Mouse (Mus musculus): ENCODE data around the gene Ttc26. TPM values are rescaled to one million over a fixed set of nuclear protein-coding genes. Genes with fewer than 3 reads are reported as not detected.
A peak's percentile ranks its signal among the peaks of the same experiment; 100 is the strongest.
"Not testable (repeated sequence)": the region's sequence is repeated elsewhere in the genome, so short reads cannot be mapped to it uniquely, and the experiment has no call there.

Ttc26 gene
- total and polyA plus RNA-seq, 2 experiments from 2014 or later, result 1.00 to 2.3 TPM

DNA sequence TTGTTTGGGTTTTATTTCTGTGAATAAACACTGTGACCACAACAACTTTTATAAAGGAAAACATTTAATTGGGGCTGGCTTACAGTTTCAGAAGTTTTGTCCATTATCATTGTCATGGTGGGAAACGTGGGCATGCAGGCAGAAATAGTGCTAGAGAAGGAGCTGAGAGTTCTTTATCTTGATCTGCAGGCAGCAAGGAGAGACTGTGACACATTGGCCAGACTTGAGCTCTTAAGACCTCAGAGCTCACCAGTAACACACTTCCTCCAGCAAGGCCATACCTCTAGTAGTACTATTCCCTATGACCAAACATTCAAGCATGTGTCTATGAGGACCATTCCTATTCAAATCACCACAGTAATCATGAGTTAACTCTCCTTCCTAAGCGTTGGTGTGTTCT, 67.0 kb downstream of the Ttc26 start:
- DNase-seq (ENCODE audit: low spot score) (no peak), ATAC-seq (ENCODE audit: insufficient read depth, low read depth) (no peak)
- H3K9ac ChIP-seq (replicated peaks; ENCODE audit: low read depth, low read length), result no peak overlapping the region
- no peaks in the 10 kb centered on the region for H3K9me3 ChIP-seq (replicated peaks; ENCODE audit: control insufficient read depth, low read length)
- H3K4me3 ChIP-seq (ENCODE audit: low read depth, low read length), result no peak overlapping the region
- no peaks in the 10 kb centered on the region for H3K27me3 ChIP-seq (ENCODE audit: control insufficient read depth, insufficient read depth, low read length)
- TF ChIP-seq CTCF (IDR thresholded peaks at IDR 0.05; ENCODE audit: low read depth), result no peak
- no peak for TF ChIP-seq EP300 (IDR thresholded peaks at IDR 0.05; ENCODE audit: low read depth)
- no peak overlapping the region for H3K27ac ChIP-seq (ENCODE audit: low read depth)
- 57% methylated on average over 2 of the region's 2 CpGs for WGBS
- H3K4me2 ChIP-seq (ENCODE audit: low read depth, low read length), result no peak overlapping the region
- H3K36me3 ChIP-seq (replicated peaks; ENCODE audit: control insufficient read depth, insufficient read depth, low read length), result peaks cover 47% of the 10 kb centered on the region
- no peaks in the 10 kb centered on the region for H3K4me1 ChIP-seq (ENCODE audit: control insufficient read depth, insufficient read depth)

GRCm38 (mm10) chr6:38453049-38453448, 71.8 kb downstream of the Ttc26 start:
- no peak for DNase-seq (ENCODE audit: low spot score)
- 93% methylated on average over 4 of the region's 4 CpGs for WGBS
- H3K9ac ChIP-seq (replicated peaks; ENCODE audit: low read depth, low read length), result no peak overlapping the region
- H3K36me3 ChIP-seq (replicated peaks; ENCODE audit: control insufficient read depth, insufficient read depth, low read length), result peaks cover 51% of the 10 kb centered on the region
- ATAC-seq (ENCODE audit: insufficient read depth, low read depth), result no peak
- no peak overlapping the region for H3K4me2 ChIP-seq (ENCODE audit: low read depth, low read length)
- H3K9me3 ChIP-seq (replicated peaks; ENCODE audit: control insufficient read depth, low read length), result no peaks in the 10 kb centered on the region
- TF ChIP-seq EP300 (IDR thresholded peaks at IDR 0.05; ENCODE audit: low read depth) (no peak), CTCF (IDR thresholded peaks at IDR 0.05; ENCODE audit: low read depth) (no peak)
- H3K27ac ChIP-seq (ENCODE audit: low read depth), result no peak overlapping the region
- no peaks in the 10 kb centered on the region for H3K4me1 ChIP-seq (ENCODE audit: control insufficient read depth, insufficient read depth)
- H3K27me3 ChIP-seq (ENCODE audit: control insufficient read depth, insufficient read depth, low read length), result no peaks in the 10 kb centered on the region
- H3K4me3 ChIP-seq (ENCODE audit: low read depth, low read length), result no peak overlapping the region

DNA sequence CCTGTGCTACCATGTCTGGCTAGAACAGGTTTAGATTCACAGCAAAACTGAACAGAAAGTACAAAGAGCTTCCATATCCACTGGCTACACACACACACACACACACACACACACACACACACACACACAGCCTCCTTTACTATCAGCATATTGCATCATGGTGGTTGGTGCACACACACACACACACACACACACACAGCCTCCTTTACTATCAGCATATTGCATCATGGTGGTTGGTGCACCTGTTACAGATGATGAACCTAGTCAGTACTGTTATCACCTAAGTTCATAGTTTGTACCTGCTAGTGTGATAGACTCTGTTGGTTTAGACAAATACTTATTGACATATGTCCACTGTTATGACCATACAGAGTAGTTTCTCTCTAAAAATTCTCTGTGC, 75.2 kb downstream of the Ttc26 start:
- not testable (repeated sequence) for H3K9ac ChIP-seq (replicated peaks; ENCODE audit: low read depth, low read length); H3K4me1 ChIP-seq (ENCODE audit: control insufficient read depth, insufficient read depth); H3K9me3 ChIP-seq (replicated peaks; ENCODE audit: control insufficient read depth, low read length); H3K4me3 ChIP-seq (ENCODE audit: low read depth, low read length); ATAC-seq (ENCODE audit: insufficient read depth, low read depth); H3K27me3 ChIP-seq (ENCODE audit: control insufficient read depth, insufficient read depth, low read length); H3K4me2 ChIP-seq (ENCODE audit: low read depth, low read length); DNase-seq (ENCODE audit: low spot score); H3K27ac ChIP-seq (ENCODE audit: low read depth)
- H3K36me3 ChIP-seq (replicated peaks; ENCODE audit: control insufficient read depth, insufficient read depth, low read length), result peaks cover 55% of the 10 kb centered on the region

DNA sequence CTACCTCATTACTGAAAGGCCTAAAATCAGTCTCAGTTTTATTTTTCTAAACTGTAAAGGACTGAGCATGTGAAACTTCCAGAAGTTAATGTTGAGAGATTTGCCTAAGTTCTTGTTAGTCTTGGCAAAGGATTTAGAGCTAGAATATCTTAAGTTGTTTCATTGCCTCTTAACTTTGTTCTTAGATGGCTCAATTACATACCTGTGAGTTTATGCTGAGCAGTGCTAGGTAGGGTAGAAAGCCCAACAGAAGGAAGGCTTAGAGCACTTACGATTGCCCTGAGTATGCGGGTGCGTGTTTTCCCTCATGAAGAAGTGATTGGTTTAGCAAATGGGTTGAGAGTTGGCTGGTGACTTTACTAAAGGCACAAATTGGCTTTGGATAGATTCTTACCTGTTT, 76.8 kb downstream of the Ttc26 start:
- Histone ChIP-seq H3K27me3 (ENCODE audit: control insufficient read depth, insufficient read depth, low read length) (no peaks in the 10 kb centered on the region), H3K4me2 (ENCODE audit: low read depth, low read length) (no peak overlapping the region), H3K4me3 (ENCODE audit: low read depth, low read length) (no peak overlapping the region), H3K27ac (ENCODE audit: low read depth) (no peak overlapping the region), H3K36me3 (replicated peaks; ENCODE audit: control insufficient read depth, insufficient read depth, low read length) (peaks cover 53% of the 10 kb centered on the region), H3K4me1 (ENCODE audit: control insufficient read depth, insufficient read depth) (no peaks in the 10 kb centered on the region), H3K9me3 (replicated peaks; ENCODE audit: control insufficient read depth, low read length) (no peaks in the 10 kb centered on the region), H3K9ac (replicated peaks; ENCODE audit: low read depth, low read length) (no peak overlapping the region)
- DNase-seq (ENCODE audit: low spot score) (no peak), ATAC-seq (ENCODE audit: insufficient read depth, low read depth) (no peak)
- TF ChIP-seq CTCF (IDR thresholded peaks at IDR 0.05; ENCODE audit: low read depth), result no peak
- no peak for TF ChIP-seq EP300 (IDR thresholded peaks at IDR 0.05; ENCODE audit: low read depth)
- 95% methylated on average over 3 of the region's 3 CpGs for whole genome bisulfite sequencing

- no peak for DNase-seq (ENCODE audit: low spot score)
- no peak overlapping the region for H3K4me2 ChIP-seq (ENCODE audit: low read depth, low read length)
- 89% methylated on average over 4 of the region's 4 CpGs for WGBS
Measured at GRCm38 (mm10) chr6:38469591-38469990, 88.3 kb downstream of the Ttc26 start.

More at GRCm38 (mm10) chr6:38469591-38469990, 88.3 kb downstream of the Ttc26 start:
- Histone ChIP-seq H3K27me3 (ENCODE audit: control insufficient read depth, insufficient read depth, low read length) (no peaks in the 10 kb centered on the region), H3K4me1 (ENCODE audit: control insufficient read depth, insufficient read depth) (no peaks in the 10 kb centered on the region), H3K9me3 (replicated peaks; ENCODE audit: control insufficient read depth, low read length) (no peaks in the 10 kb centered on the region), H3K4me3 (ENCODE audit: low read depth, low read length) (no peak overlapping the region), H3K9ac (replicated peaks; ENCODE audit: low read depth, low read length) (no peak overlapping the region), H3K27ac (ENCODE audit: low read depth) (no peak overlapping the region), H3K36me3 (replicated peaks; ENCODE audit: control insufficient read depth, insufficient read depth, low read length) (peaks cover 30% of the 10 kb centered on the region)
- ATAC-seq (ENCODE audit: insufficient read depth, low read depth), result no peak
- TF ChIP-seq CTCF (IDR thresholded peaks at IDR 0.05; ENCODE audit: low read depth) (peak; percentile 32), EP300 (IDR thresholded peaks at IDR 0.05; ENCODE audit: low read depth) (no peak)

Other genes with a start within 250 kb of the Ttc26 start
- 1.0 and 2.8 TPM in 2 replicates for gene D630045J12Rik, start 127.5 kb upstream of the Ttc26 start, total RNA-seq (2014; rRNA removed; ENCODE audit: low replicate concordance)
- gene D630045J12Rik, start 127.5 kb upstream of the Ttc26 start, polyA plus RNA-seq (2015; fragmentation: Nextera tagmentation; extraction: Ambion mirVana), result 0.29 and 0.38 TPM in 2 replicates
- 4.7 and 7.3 TPM in 2 replicates for gene Zc3hav1l, start 82.2 kb upstream of the Ttc26 start, total RNA-seq (2014; rRNA removed; ENCODE audit: low replicate concordance)
- 2.2 TPM in 2 replicates for gene Zc3hav1l, start 82.2 kb upstream of the Ttc26 start, polyA plus RNA-seq (2015; fragmentation: Nextera tagmentation; extraction: Ambion mirVana)
- 19.2 and 28.9 TPM in 2 replicates for gene Zc3hav1, start 26.9 kb upstream of the Ttc26 start, total RNA-seq (2014; rRNA removed; ENCODE audit: low replicate concordance)
- gene Zc3hav1, start 26.9 kb upstream of the Ttc26 start, polyA plus RNA-seq (2015; fragmentation: Nextera tagmentation; extraction: Ambion mirVana), result 8.2 and 9.1 TPM in 2 replicates
- gene Ubn2, start 52.5 kb downstream of the Ttc26 start, total RNA-seq (2014; rRNA removed; ENCODE audit: low replicate concordance), result 14.6 and 16.5 TPM in 2 replicates
- 4.8 and 4.9 TPM in 2 replicates for gene Ubn2, start 52.5 kb downstream of the Ttc26 start, polyA plus RNA-seq (2015; fragmentation: Nextera tagmentation; extraction: Ambion mirVana)
- 119 and 185 TPM in 2 replicates for gene Fmc1, start 152.0 kb downstream of the Ttc26 start, total RNA-seq (2014; rRNA removed; ENCODE audit: low replicate concordance)
- 453 and 460 TPM in 2 replicates for gene Fmc1, start 152.0 kb downstream of the Ttc26 start, polyA plus RNA-seq (2015; fragmentation: Nextera tagmentation; extraction: Ambion mirVana)
- gene Luc7l2, start 169.9 kb downstream of the Ttc26 start, total RNA-seq (2014; rRNA removed; ENCODE audit: low replicate concordance), result 41.0 and 55.8 TPM in 2 replicates
- gene Luc7l2, start 169.9 kb downstream of the Ttc26 start, polyA plus RNA-seq (2015; fragmentation: Nextera tagmentation; extraction: Ambion mirVana), result 23.4 and 23.5 TPM in 2 replicates

Data from heart, postnatal 0 days (tissue).